Mouse (Mus musculus): ENCODE data around the gene Mast3. TPM values are rescaled to one million over a fixed set of nuclear protein-coding genes. Genes with fewer than 3 reads are reported as not detected.

Gene Mast3
- polyA plus RNA-seq, 1 experiment, result 71.9 TPM

DNA sequence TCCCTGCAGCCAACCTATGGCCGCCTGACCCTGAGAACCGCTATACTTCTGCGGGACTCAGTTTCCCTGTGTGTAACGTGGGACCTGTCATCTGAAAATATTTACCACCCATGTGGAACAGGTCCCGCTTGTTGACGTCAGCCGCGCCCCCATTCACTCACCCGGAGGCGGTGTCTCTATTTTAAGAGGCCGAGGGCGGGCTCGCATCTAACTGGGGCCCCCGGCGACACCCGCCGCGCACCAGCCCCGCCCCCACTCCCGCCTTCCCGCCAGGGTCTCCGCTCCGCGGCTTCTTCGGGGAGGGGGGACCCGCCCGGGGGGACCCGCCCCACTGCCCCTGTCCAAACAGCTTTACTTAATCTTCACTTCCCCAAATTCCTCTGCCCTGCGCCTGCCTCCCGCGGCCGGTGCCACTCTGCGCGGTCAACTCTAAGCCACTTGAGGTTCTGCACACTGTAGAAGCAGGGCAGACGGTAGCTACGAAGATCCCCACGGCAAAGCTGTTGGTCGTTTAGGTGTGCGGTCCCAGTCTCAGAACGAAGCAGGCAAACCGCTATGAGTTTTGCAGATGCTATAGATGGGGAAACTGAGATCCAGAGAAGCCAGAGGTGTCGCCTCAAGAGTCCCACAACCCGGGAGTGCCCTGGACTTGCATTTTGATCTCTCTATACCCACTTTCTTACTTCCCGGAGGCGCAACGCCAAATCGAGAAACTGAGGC lies 933 bp downstream of the Mast3 start:
- 2% methylated on average over 47 of the region's 47 CpGs for WGBS
- peaks cover 12% of the 10 kb centered on the region for H3K27me3 ChIP-seq (ENCODE audit: control insufficient read depth, insufficient read depth, low read length)
- 0 out of 2 replicates have a peak, but pooled peaks have one; percentile 9 for TF ChIP-seq CTCF (IDR thresholded peaks at IDR 0.05; ENCODE audit: extremely low read depth, insufficient read length, insufficient replicate concordance, low read depth, low read length)
- no peak for TF ChIP-seq POLR2A (IDR thresholded peaks at IDR 0.05; ENCODE audit: low read depth, low read length)
- no peak overlapping the region for H3K27ac ChIP-seq (ENCODE audit: insufficient read depth, low read depth, low read length)
- H3K4me3 ChIP-seq (ENCODE audit: low read depth, low read length), result peak overlapping the region; percentile 93
- H3K36me3 ChIP-seq (ENCODE audit: control insufficient read depth, insufficient read depth, low read length), result no peaks in the 10 kb centered on the region
- H3K4me1 ChIP-seq (ENCODE audit: control insufficient read depth, insufficient read depth, insufficient read length, low read length), result peaks cover 17% of the 10 kb centered on the region

DNA sequence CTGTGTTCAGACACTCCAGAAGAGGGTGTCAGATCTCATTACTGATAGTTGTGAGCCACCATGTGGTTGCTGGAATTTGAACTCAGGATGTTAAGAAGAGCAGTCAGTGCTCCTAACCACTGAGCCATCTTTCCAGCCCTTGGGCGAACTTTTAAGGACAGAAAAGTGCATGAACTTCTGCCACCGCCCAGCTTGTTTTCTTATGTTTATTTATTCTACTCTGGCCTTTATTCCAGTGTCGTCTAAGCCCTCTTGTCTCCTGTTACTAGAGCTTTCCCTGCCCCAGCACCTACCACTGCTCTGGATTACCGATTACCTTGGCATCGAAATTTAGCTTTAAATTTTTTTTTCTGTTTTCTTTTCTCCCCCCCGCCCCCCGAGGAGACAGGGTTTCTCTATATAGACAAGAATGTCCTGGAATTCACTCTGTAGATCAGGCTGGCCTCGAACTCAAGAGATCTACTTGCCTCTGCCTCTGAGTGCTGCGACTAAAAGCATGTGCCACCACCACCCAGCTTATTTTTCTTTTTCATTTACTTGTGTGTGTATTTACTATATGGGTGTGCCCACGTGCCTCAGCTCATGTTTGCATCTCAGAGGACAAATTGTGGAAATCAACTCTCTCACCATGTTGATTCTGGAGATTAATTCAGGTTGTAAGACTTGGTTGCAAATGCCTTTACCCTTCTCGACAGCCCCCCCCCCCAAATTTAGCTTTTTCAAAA lies 1.9 kb downstream of the Mast3 start:
- H3K27me3 ChIP-seq (ENCODE audit: control insufficient read depth, insufficient read depth, low read length), result peaks cover 12% of the 10 kb centered on the region
- TF ChIP-seq CTCF (IDR thresholded peaks at IDR 0.05; ENCODE audit: extremely low read depth, insufficient read length, insufficient replicate concordance, low read depth, low read length) (no peak), POLR2A (IDR thresholded peaks at IDR 0.05; ENCODE audit: low read depth, low read length) (no peak)
- H3K4me3 ChIP-seq (ENCODE audit: low read depth, low read length), result no peak overlapping the region
- H3K4me1 ChIP-seq (ENCODE audit: control insufficient read depth, insufficient read depth, insufficient read length, low read length), result peaks cover 18% of the 10 kb centered on the region
- no peaks in the 10 kb centered on the region for H3K36me3 ChIP-seq (ENCODE audit: control insufficient read depth, insufficient read depth, low read length)
- H3K27ac ChIP-seq (ENCODE audit: insufficient read depth, low read depth, low read length), result no peak overlapping the region
- 62% methylated on average over 11 of the region's 11 CpGs for WGBS

GRCm38 (mm10) chr8:70801830-70802229 lies 3.0 kb downstream of the Mast3 start:
- TF ChIP-seq CTCF (IDR thresholded peaks at IDR 0.05; ENCODE audit: extremely low read depth, insufficient read length, insufficient replicate concordance, low read depth, low read length) (no peak), POLR2A (IDR thresholded peaks at IDR 0.05; ENCODE audit: low read depth, low read length) (no peak)
- Histone ChIP-seq H3K4me1 (ENCODE audit: control insufficient read depth, insufficient read depth, insufficient read length, low read length) (peaks cover 20% of the 10 kb centered on the region), H3K27me3 (ENCODE audit: control insufficient read depth, insufficient read depth, low read length) (peaks cover 12% of the 10 kb centered on the region), H3K36me3 (ENCODE audit: control insufficient read depth, insufficient read depth, low read length) (no peaks in the 10 kb centered on the region), H3K4me3 (ENCODE audit: low read depth, low read length) (no peak overlapping the region), H3K27ac (ENCODE audit: insufficient read depth, low read depth, low read length) (no peak overlapping the region)
- WGBS, result 79% methylated on average over 1 of the region's 1 CpGs

GRCm38 (mm10) chr8:70801156-70801555 lies 3.7 kb downstream of the Mast3 start:
- TF ChIP-seq POLR2A (IDR thresholded peaks at IDR 0.05; ENCODE audit: low read depth, low read length), result no peak
- TF ChIP-seq CTCF (IDR thresholded peaks at IDR 0.05; ENCODE audit: extremely low read depth, insufficient read length, insufficient replicate concordance, low read depth, low read length), result no peak
- no peaks in the 10 kb centered on the region for H3K36me3 ChIP-seq (ENCODE audit: control insufficient read depth, insufficient read depth, low read length)
- 59% methylated on average over 15 of the region's 15 CpGs for WGBS
- H3K27me3 ChIP-seq (ENCODE audit: control insufficient read depth, insufficient read depth, low read length), result peaks cover 12% of the 10 kb centered on the region
- H3K4me1 ChIP-seq (ENCODE audit: control insufficient read depth, insufficient read depth, insufficient read length, low read length), result peaks cover 23% of the 10 kb centered on the region
- no peak overlapping the region for H3K27ac ChIP-seq (ENCODE audit: insufficient read depth, low read depth, low read length)
- H3K4me3 ChIP-seq (ENCODE audit: low read depth, low read length), result no peak overlapping the region

- Histone ChIP-seq H3K27ac (ENCODE audit: insufficient read depth, low read depth, low read length) (no peak overlapping the region), H3K4me1 (ENCODE audit: control insufficient read depth, insufficient read depth, insufficient read length, low read length) (peaks cover 27% of the 10 kb centered on the region), H3K27me3 (ENCODE audit: control insufficient read depth, insufficient read depth, low read length) (peaks cover 12% of the 10 kb centered on the region), H3K4me3 (ENCODE audit: low read depth, low read length) (no peak overlapping the region), H3K36me3 (ENCODE audit: control insufficient read depth, insufficient read depth, low read length) (no peaks in the 10 kb centered on the region)
- WGBS, result 75% methylated on average over 10 of the region's 10 CpGs
- no peak for TF ChIP-seq CTCF (IDR thresholded peaks at IDR 0.05; ENCODE audit: extremely low read depth, insufficient read length, insufficient replicate concordance, low read depth, low read length)
- TF ChIP-seq POLR2A (IDR thresholded peaks at IDR 0.05; ENCODE audit: low read depth, low read length), result no peak
Observed at GRCm38 (mm10) chr8:70800648-70801047, 4.2 kb downstream of the Mast3 start.

DNA sequence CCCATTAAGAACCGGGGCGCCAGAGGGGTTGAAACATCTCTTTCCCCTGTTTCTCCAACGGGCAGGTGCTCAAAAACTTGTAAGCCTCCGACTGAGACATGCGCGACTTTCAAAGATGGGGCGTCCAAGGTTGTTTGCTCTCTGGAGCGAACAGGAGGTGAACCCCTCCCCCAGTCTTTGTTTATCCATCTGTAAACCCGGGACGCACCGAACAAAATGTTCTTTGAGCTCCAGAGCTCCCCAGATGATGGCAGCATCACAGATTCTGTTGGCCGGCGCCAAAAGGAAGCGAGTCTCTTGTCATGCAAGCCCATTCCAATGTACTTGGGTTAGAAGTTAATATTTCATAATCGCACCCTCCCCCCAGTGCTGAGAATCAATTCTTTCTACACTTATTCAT lies 6.6 kb downstream of the Mast3 start:
- H3K4me1 ChIP-seq (ENCODE audit: control insufficient read depth, insufficient read depth, insufficient read length, low read length), result peaks cover 17% of the 10 kb centered on the region
- H3K4me3 ChIP-seq (ENCODE audit: low read depth, low read length), result peak overlapping the region; percentile 77
- TF ChIP-seq POLR2A (IDR thresholded peaks at IDR 0.05; ENCODE audit: low read depth, low read length) (no peak), CTCF (IDR thresholded peaks at IDR 0.05; ENCODE audit: extremely low read depth, insufficient read length, insufficient replicate concordance, low read depth, low read length) (no peak)
- no peaks in the 10 kb centered on the region for H3K36me3 ChIP-seq (ENCODE audit: control insufficient read depth, insufficient read depth, low read length)
- peak overlapping the region; percentile 87 for H3K27ac ChIP-seq (ENCODE audit: insufficient read depth, low read depth, low read length)
- WGBS, result 11% methylated on average over 15 of the region's 15 CpGs
- H3K27me3 ChIP-seq (ENCODE audit: control insufficient read depth, insufficient read depth, low read length), result no peaks in the 10 kb centered on the region; the same call in 1 of the 2 replicates

Data from small intestine, adult 2 months (tissue).